Mouse (Mus musculus) E14TG2a.4 (cell line): Measurements from ENCODE around the gene Eml4.

ENCODE experiments used
- CTCF ChIP-seq: conservative IDR thresholded peaks from 2 replicates; pipeline ENCODE4 v1.5.1; 2014; ENCODE audit warnings: low read length
- POU5F1 ChIP-seq: IDR thresholded peaks from 2 replicates; pipeline ENCODE4 v1.6.1; 2014; ENCODE audit warnings: low read length, borderline replicate concordance

DNA sequence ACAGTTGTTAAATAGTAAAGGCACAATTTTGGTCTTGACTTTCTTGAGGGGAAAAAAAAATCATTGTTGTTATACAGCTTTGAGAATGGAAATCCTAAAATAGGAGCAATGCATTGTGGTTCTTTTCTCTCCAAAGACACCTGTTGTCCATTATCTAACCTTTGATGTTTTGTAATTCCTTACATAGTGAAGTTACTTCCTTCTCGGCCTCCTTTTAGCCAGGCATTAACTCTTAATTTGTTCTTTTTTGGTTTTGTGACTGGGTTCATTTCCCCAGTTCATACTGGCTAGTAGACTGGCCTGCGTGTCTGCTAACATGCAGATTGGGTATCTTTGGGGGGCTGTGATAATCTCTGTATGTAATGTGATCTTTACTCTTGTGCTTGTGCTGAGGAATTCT, 1.7 kb downstream of the Eml4 start:
- TF ChIP-seq CTCF (no peak), POU5F1 (no peak)
